Comparison of ENCODE assay signal across 25 mouse cellular contexts in the genomic region with DNA sequence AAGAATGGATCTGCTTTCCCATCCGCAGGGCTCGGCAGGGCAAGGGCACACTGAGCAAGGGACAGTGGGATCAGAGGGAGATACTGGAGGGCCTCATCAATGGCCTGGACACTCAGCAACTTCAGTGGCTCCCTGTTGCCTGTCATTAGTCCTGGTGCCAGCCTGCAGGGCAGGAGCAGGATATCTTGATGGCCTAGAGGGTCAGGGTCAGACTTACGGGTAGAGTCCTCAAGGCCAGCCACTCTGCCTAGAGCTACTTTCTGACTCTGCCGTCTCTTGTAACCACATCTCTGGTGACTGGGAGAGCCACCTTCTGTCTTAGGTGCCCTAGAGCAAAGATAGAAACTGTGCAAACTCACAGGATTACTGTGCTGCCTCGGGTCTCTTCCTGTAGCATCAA. TPM values are rescaled to one million over a fixed set of nuclear protein-coding genes. Genes with fewer than 3 reads are reported as not detected.
DNase-seq lines count a peak whose midpoint lies in the region; ATAC-seq and TF ChIP-seq lines count a peak whose summit lies in the region.
"Had no signal": no experiment of that assay in that cellular context is flagged by ENCODE, and none has a peak within 500 bp of the region (broad histone marks: within the 10 kb centered on the region; RNA-seq: fewer than 3 reads in every experiment).

No protein-coding gene starts in this region.

- intact Hi-C loops in heart, adult 2 months (cut with DNase I) = no loop called here
- intact Hi-C loops in heart, postnatal 36 days (cut with DNase I) = loop anchor here (10.0 kb wide), 1 partner anchor 289 kb away; no protein-coding TSS in a partner anchor

- peaks cover 1% of the 10 kb centered on the region; the same call in 1 of the 2 replicates for H3K4me1 ChIP-seq in heart, adult 2 months (ENCODE audit: control insufficient read depth, insufficient read depth, low read length)
- H3K4me1 ChIP-seq in hindbrain, embryonic 10.5 days (replicated peaks) = peaks cover 61% of the 10 kb centered on the region
- H3K4me1 ChIP-seq in hindbrain, embryonic 14.5 days (replicated peaks; ENCODE audit: control insufficient read depth, insufficient read depth, low read length) = peaks cover 15% of the 10 kb centered on the region

- no peak overlapping the region for H3K4me3 ChIP-seq in heart, adult 2 months
- H3K4me3 ChIP-seq in hindbrain, embryonic 10.5 days = no peak overlapping the region
- H3K4me3 ChIP-seq in hindbrain, embryonic 14.5 days (replicated peaks; ENCODE audit: low read length) = no peak overlapping the region
- H3K4me3 ChIP-seq: forebrain, embryonic 10.5 days; forebrain, embryonic 13.5 days; heart, embryonic 15.5 days; hindbrain, embryonic 12.5 days; intestine, embryonic 15.5 days had no signal

- TF ChIP-seq CTCF in heart, adult 2 months (IDR thresholded peaks at IDR 0.05) = no peak

- H3K9ac ChIP-seq in heart, adult 2 months (ENCODE audit: low read depth, low read length) = no peak overlapping the region
- no peak overlapping the region for H3K9ac ChIP-seq in hindbrain, embryonic 14.5 days
- H3K9ac ChIP-seq: forebrain, embryonic 13.5 days; heart, embryonic 15.5 days; hindbrain, embryonic 12.5 days; intestine, embryonic 15.5 days had no signal

- no peaks in the 10 kb centered on the region for H3K9me3 ChIP-seq in hindbrain, embryonic 10.5 days
- H3K9me3 ChIP-seq in hindbrain, embryonic 14.5 days (ENCODE audit: control insufficient read depth, low read length) = no peaks in the 10 kb centered on the region
- H3K9me3 ChIP-seq: forebrain, embryonic 10.5 days; forebrain, embryonic 13.5 days; heart, embryonic 15.5 days; hindbrain, embryonic 12.5 days; intestine, embryonic 15.5 days had no signal

- H3K4me2 ChIP-seq in hindbrain, embryonic 14.5 days (replicated peaks) = no peak overlapping the region
- H3K4me2 ChIP-seq: forebrain, embryonic 13.5 days; heart, embryonic 15.5 days; hindbrain, embryonic 12.5 days; intestine, embryonic 15.5 days had no signal

- DNase-seq in adrenal gland, adult (ENCODE audit: inconsistent age in 2 of 2, low spot score in 1 of 2) = peak; percentile 37 to 71
- DNase-seq in adrenal gland, postnatal 4 days (ENCODE audit: low spot score in 2 of 2) = no peak
- DNase-seq in heart, adult 2 months = no peak
- no peak for DNase-seq in heart, postnatal 36 days
- DNase-seq in hindbrain, embryonic 10.5 days (ENCODE audit: low spot score) = no peak
- DNase-seq in hindbrain, embryonic 14.5 days (ENCODE audit: low spot score) = no peak
- DNase-seq: cerebellum, adult 11-12 months; cerebellum, adult 8-10 months; cerebellum, postnatal 10 days; cerebellum, postnatal 36 days; embryo, embryonic 11 days; gastrocnemius, postnatal 10 days; gastrocnemius, postnatal 36 days; heart, postnatal 4 days; kidney, adult 11 months; kidney, adult 9 months had no signal

- no peak for ATAC-seq in hindbrain, embryonic 14.5 days (ENCODE audit: low FRiP score)
- ATAC-seq: activated CD4-positive, CD25-positive, alpha-beta regulatory T cell, adult 4 months; forebrain, embryonic 13.5 days; forebrain, embryonic 16.5 days; hindbrain, embryonic 16.5 days had no signal

- H3K27me3 ChIP-seq in heart, adult 2 months (ENCODE audit: control insufficient read depth, insufficient read depth, low read length) = no peaks in the 10 kb centered on the region
- H3K27me3 ChIP-seq in hindbrain, embryonic 10.5 days (ENCODE audit: insufficient read depth, poor library complexity, severe bottlenecking) = peaks cover 62% of the 10 kb centered on the region
- no peaks in the 10 kb centered on the region for H3K27me3 ChIP-seq in hindbrain, embryonic 14.5 days (ENCODE audit: control insufficient read depth, insufficient read depth, low read length)
- H3K27me3 ChIP-seq: intestine, embryonic 15.5 days had no signal

- H3K27ac ChIP-seq in heart, adult 2 months = peak overlapping the region; percentile 28; the same call in 1 of the 2 replicates
- 0 out of 2 replicates have a peak overlapping the region, but pooled peaks have one; percentile 56 for H3K27ac ChIP-seq in hindbrain, embryonic 10.5 days
- no peak overlapping the region for H3K27ac ChIP-seq in hindbrain, embryonic 14.5 days
- H3K27ac ChIP-seq: forebrain, embryonic 13.5 days; heart, embryonic 15.5 days; hindbrain, embryonic 12.5 days; intestine, embryonic 15.5 days had no signal

- H3K36me3 ChIP-seq in heart, adult 2 months (ENCODE audit: control insufficient read depth, insufficient read depth, low read length) = no peaks in the 10 kb centered on the region
- H3K36me3 ChIP-seq in hindbrain, embryonic 10.5 days = no peaks in the 10 kb centered on the region
- H3K36me3 ChIP-seq in hindbrain, embryonic 14.5 days (replicated peaks; ENCODE audit: control insufficient read depth, insufficient read depth) = no peaks in the 10 kb centered on the region
- H3K36me3 ChIP-seq: forebrain, embryonic 10.5 days; heart, embryonic 15.5 days; hindbrain, embryonic 12.5 days; intestine, embryonic 15.5 days had no signal

- no peaks in the 10 kb centered on the region for H3K79me2 ChIP-seq in heart, adult 2 months (replicated peaks; ENCODE audit: control insufficient read depth, insufficient read depth, low read length)

- TF ChIP-seq EP300 in heart, adult 2 months (IDR thresholded peaks at IDR 0.05; ENCODE audit: insufficient read depth, low read depth, low read length) = no peak

- WGBS in heart, adult 2 months = 63% methylated on average over 5 of the region's 5 CpGs
- WGBS in hindbrain, embryonic 10.5 days = 90% methylated on average over 5 of the region's 5 CpGs
- 87% methylated on average over 5 of the region's 5 CpGs for WGBS in hindbrain, embryonic 14.5 days

- no peak for TF ChIP-seq POLR2A in heart, adult 2 months (IDR thresholded peaks at IDR 0.05; ENCODE audit: insufficient read depth, low read depth, low read length)

RNA-seq across cellular contexts. Expression of gene Shisal1, which starts 23.1 kb away (rescaled TPM):
- 1 to 10 TPM; 3.6 to 5.3 TPM for total RNA-seq in adrenal gland, postnatal 4 days (2021)
- 1 to 10 TPM; 1.1 to 1.7 TPM for total RNA-seq in heart, adult 2 months (2021)
- 1.00 and 1.8 TPM in 2 replicates for polyA plus RNA-seq in heart, adult 2 months (2012; rRNA removed)
- total RNA-seq in heart, postnatal 36 days (2021) = 1 to 10 TPM; 1.0 to 1.1 TPM
- polyA plus RNA-seq in hindbrain, embryonic 10.5 days (2016; fragmentation: Nextera tagmentation; extraction: Ambion mirVana) = 4.0 and 5.2 TPM in 2 replicates
- polyA plus RNA-seq in hindbrain, embryonic 14.5 days (2014; fragmentation: Nextera tagmentation; extraction: Ambion mirVana) = 13.1 and 15.4 TPM in 2 replicates
- total RNA-seq: granulocyte monocyte progenitor cell, adult 5-6 weeks had no signal
- polyA plus RNA-seq: activated CD4-positive, CD25-positive, alpha-beta regulatory T cell, adult 4 months had no signal

Comparison
In these comparisons a context has a peak if more than half of its experiments do, and no peak if none do; other contexts are left out.
1. DNase-seq: peak in adrenal gland, adult (2 of 2); none in adrenal gland, postnatal 4 days (0 of 2), heart, adult 2 months (0 of 2), heart, postnatal 36 days (0 of 2), hindbrain, embryonic 10.5 days (single experiment) and hindbrain, embryonic 14.5 days (single experiment).